7 mouse cellular contexts compared by ENCODE assay signal in the genomic region with DNA sequence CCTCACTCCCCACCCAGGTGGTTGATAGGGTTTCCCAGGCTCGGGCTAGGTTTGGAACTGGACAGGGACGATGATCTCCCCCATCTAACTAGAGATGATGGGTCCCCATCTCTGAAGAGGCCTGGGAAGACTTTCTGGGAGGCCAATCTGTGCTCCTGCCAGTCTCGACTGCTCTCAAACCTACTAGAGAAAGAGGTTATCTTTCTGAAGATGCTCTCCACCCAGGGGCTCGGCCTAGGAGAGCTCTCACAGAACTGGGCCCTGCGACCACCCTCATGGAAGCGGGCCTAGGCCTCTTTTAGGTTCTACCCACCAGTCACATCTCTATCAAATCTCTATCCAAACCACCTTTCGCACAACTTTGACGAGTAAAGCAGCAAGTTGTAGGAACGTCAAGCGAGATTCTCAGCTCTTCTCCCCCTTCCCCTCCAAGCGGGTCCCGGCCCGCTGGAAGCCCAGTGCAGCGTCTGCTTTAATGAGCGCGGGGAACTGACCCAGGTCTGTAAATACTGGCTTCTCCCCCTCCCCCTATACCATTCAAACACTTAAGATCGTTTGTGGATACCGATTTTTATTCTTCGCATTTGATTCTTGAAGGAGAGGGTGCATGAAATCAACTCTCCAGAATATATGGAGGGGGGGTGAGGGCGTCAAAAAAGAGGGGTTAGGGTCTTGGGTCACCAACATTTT. TPM values are rescaled to one million over a fixed set of nuclear protein-coding genes. Genes with fewer than 3 reads are reported as not detected.
DNase-seq lines count a peak whose midpoint lies in the region; ATAC-seq and TF ChIP-seq lines count a peak whose summit lies in the region.

No protein-coding gene starts in this region.

- no peak for DNase-seq in spleen, adult 2 months (ENCODE audit: low read depth in 1 of 2, low spot score in 2 of 2)
- no peak for DNase-seq in spleen, postnatal 14 days (ENCODE audit: low spot score in 2 of 2)
- no peak for DNase-seq in liver, embryonic 11.5 days (ENCODE audit: low spot score)
- no peak for DNase-seq in gastrocnemius, postnatal 36 days
- DNase-seq in spleen, adult 18-20 months: no peak

- H3K27ac ChIP-seq in spleen, adult 2 months (ENCODE audit: insufficient read depth, low read length): peak overlapping the region; percentile 38
- peak overlapping the region; percentile 26; the same call in 1 of the 2 replicates for H3K27ac ChIP-seq in heart, embryonic 16.5 days (ENCODE audit: low read length)
- H3K27ac ChIP-seq in liver, embryonic 11.5 days (ENCODE audit: low read depth, low read length): peak overlapping the region; percentile 89

- ATAC-seq in heart, embryonic 16.5 days (replicated peaks; ENCODE audit: extremely low read depth, insufficient read depth, low FRiP score): no peak
- ATAC-seq in liver, embryonic 11.5 days (replicated peaks; ENCODE audit: low FRiP score): no peak
- ATAC-seq in erythroid progenitor cell, adult 5-6 weeks (replicated peaks; ENCODE audit: low FRiP score, poor library complexity, severe bottlenecking): no peak

- TF ChIP-seq POLR2A in spleen, adult 2 months (IDR thresholded peaks at IDR 0.05; ENCODE audit: low read depth, low read length): no peak

- no peak overlapping the region for H3K4me3 ChIP-seq in spleen, adult 2 months (ENCODE audit: extremely low read depth, insufficient read depth, insufficient read length)
- H3K4me3 ChIP-seq in heart, embryonic 16.5 days (ENCODE audit: low read length): peak overlapping the region; percentile 69
- H3K4me3 ChIP-seq in liver, embryonic 11.5 days (ENCODE audit: low read depth, low read length): peak overlapping the region; percentile 54

- intact Hi-C loops in gastrocnemius, postnatal 36 days (cut with DNase I): no loop called here

- peak overlapping the region; percentile 79 for H3K9ac ChIP-seq in heart, embryonic 16.5 days (ENCODE audit: low read length)
- peak overlapping the region; percentile 72 for H3K9ac ChIP-seq in liver, embryonic 11.5 days (ENCODE audit: low read depth, low read length)

- no peak for TF ChIP-seq CTCF in spleen, adult 2 months (IDR thresholded peaks at IDR 0.05; ENCODE audit: extremely low read depth, insufficient read depth, insufficient read length, insufficient replicate concordance)

- H3K36me3 ChIP-seq in spleen, adult 2 months (ENCODE audit: control insufficient read depth, insufficient read depth, low read length): no peaks in the 10 kb centered on the region
- no peaks in the 10 kb centered on the region for H3K36me3 ChIP-seq in heart, embryonic 16.5 days (ENCODE audit: control insufficient read depth, insufficient read depth)
- H3K36me3 ChIP-seq in liver, embryonic 11.5 days (ENCODE audit: control insufficient read depth, insufficient read depth, low read length): no peaks in the 10 kb centered on the region

- no peaks in the 10 kb centered on the region for H3K4me1 ChIP-seq in spleen, adult 2 months (ENCODE audit: control insufficient read depth, insufficient read depth, insufficient read length)
- H3K4me1 ChIP-seq in heart, embryonic 16.5 days (ENCODE audit: control insufficient read depth, insufficient read depth, low read length): 0 out of 2 replicates have a peak, but pooled peaks cover 11% of the 10 kb centered on the region
- peaks cover 14% of the 10 kb centered on the region for H3K4me1 ChIP-seq in liver, embryonic 11.5 days (replicated peaks; ENCODE audit: control insufficient read depth, insufficient read depth, low read length)

- 12% methylated on average over 20 of the region's 20 CpGs for WGBS in spleen, adult 2 months
- 13% methylated on average over 20 of the region's 20 CpGs for whole genome bisulfite sequencing in heart, embryonic 16.5 days
- WGBS in liver, embryonic 11.5 days: 6% methylated on average over 20 of the region's 20 CpGs

- H3K27me3 ChIP-seq in spleen, adult 2 months (ENCODE audit: control insufficient read depth, insufficient read depth, low read length): peaks cover 12% of the 10 kb centered on the region
- peaks cover 45% of the 10 kb centered on the region for H3K27me3 ChIP-seq in heart, embryonic 16.5 days (ENCODE audit: control insufficient read depth, insufficient read depth, low read length)
- peaks cover 71% of the 10 kb centered on the region for H3K27me3 ChIP-seq in liver, embryonic 11.5 days (replicated peaks; ENCODE audit: control insufficient read depth, insufficient read depth, low read length)

- peak overlapping the region; percentile 88 for H3K4me2 ChIP-seq in heart, embryonic 16.5 days (ENCODE audit: low read depth, low read length)
- H3K4me2 ChIP-seq in liver, embryonic 11.5 days: peak overlapping the region; percentile 73

- H3K9me3 ChIP-seq in heart, embryonic 16.5 days (replicated peaks; ENCODE audit: control insufficient read depth, low read length): no peaks in the 10 kb centered on the region
- H3K9me3 ChIP-seq in liver, embryonic 11.5 days (ENCODE audit: control insufficient read depth, low read length): no peaks in the 10 kb centered on the region

RNA-seq across cellular contexts. Expression of a gene that starts 16.4 kb away (rescaled TPM):
- 84.6 and 134 TPM in 2 replicates for polyA plus RNA-seq in spleen, adult 2 months (2012; rRNA removed)
- polyA plus RNA-seq in heart, embryonic 16.5 days (2015; fragmentation: Nextera tagmentation; extraction: Ambion mirVana): 15.4 and 20.0 TPM in 2 replicates
- 49.6 and 49.7 TPM in 2 replicates for polyA plus RNA-seq in liver, embryonic 11.5 days (2014; fragmentation: Nextera tagmentation; extraction: Ambion mirVana)
- not detected in 2 replicates for total RNA-seq in erythroid progenitor cell, adult 5-6 weeks (2015; ENCODE audit: low replicate concordance)
- total RNA-seq in erythroid progenitor cell, adult 5-6 weeks (2017; ENCODE audit: low replicate concordance): not detected in 2 replicates
- 10 to 100 TPM; 12.7 to 19.4 TPM for total RNA-seq in gastrocnemius, postnatal 36 days (2021)

Comparison
In these comparisons a context has a peak if more than half of its experiments do, and no peak if none do; other contexts are left out.
1. H3K27ac ChIP-seq: peak in every context shown above with its lines; median percentile 89 in liver, embryonic 11.5 days; 38 in spleen, adult 2 months; 26 in heart, embryonic 16.5 days.